Mouse (Mus musculus) bone marrow macrophage, adult 2 months (primary cell): ENCODE results near the gene Aqp9.

Experiments used
- CTCF ChIP-seq: IDR thresholded peaks from 2 replicates; pipeline ENCODE4 v1.5.1; 2012; ENCODE audit warnings: low read depth, mild to moderate bottlenecking, low read length, moderate library complexity
- POLR2A ChIP-seq: IDR thresholded peaks from 2 replicates; pipeline ENCODE4 v1.6.1; 2012; ENCODE audit warnings: mild to moderate bottlenecking, low read depth, low read length, borderline replicate concordance

GRCm38 (mm10) chr9:71167473-71168215 is 838 bp downstream of the Aqp9 start:
- TF ChIP-seq CTCF (no peak), POLR2A (no peak)
